Mouse (Mus musculus): ENCODE results near the gene Nanog.

Gene Nanog

GRCm38 (mm10) chr6:122762952-122763700, 55.8 kb downstream of the Nanog start:
- DNase-seq (ENCODE audit: low read depth): no peak

- DNase-seq (ENCODE audit: low read depth): no peak
Observed at GRCm38 (mm10) chr6:122763844-122764445, 56.7 kb downstream of the Nanog start.
